Mouse (Mus musculus) cortical plate, adult 2 months (tissue): ENCODE results near the gene Mmp25. TPM values are rescaled to one million over a fixed set of nuclear protein-coding genes. Genes with fewer than 3 reads are reported as not detected.
A peak's percentile ranks its signal among the peaks of the same experiment; 100 is the strongest.

ENCODE experiments used
- H3K27ac ChIP-seq: fragments of 200-500 bp; 2 replicates; pipeline ENCODE4 v1.5.1; 2012; ENCODE audit warnings: low read length, control low read depth, inconsistent platforms; ENCODE audit not compliant: insufficient read depth
- H3K4me1 ChIP-seq: fragments of 200-500 bp; 2 replicates; pipeline ENCODE4 v1.6.1; 2011; ENCODE audit warnings: low read length; ENCODE audit not compliant: control insufficient read depth, insufficient read depth
- H3K4me3 ChIP-seq: fragments of 200-500 bp; 2 replicates; pipeline ENCODE4 v1.5.1; 2011; ENCODE audit warnings: mild to moderate bottlenecking, low read length, control low read depth; ENCODE audit not compliant: insufficient read depth
- CTCF ChIP-seq: fragments of 200-500 bp; IDR thresholded peaks from 2 replicates; pipeline ENCODE4 v1.5.1; 2011; ENCODE audit warnings: mild to moderate bottlenecking, control low read depth, low read length; ENCODE audit not compliant: insufficient read depth; ENCODE audit errors: extremely low read depth
- POLR2A ChIP-seq: fragments of 200-500 bp; IDR thresholded peaks from 2 replicates; pipeline ENCODE4 v1.6.1; 2011; ENCODE audit warnings: mild to moderate bottlenecking, low read length, control low read depth; ENCODE audit not compliant: insufficient read depth; ENCODE audit errors: extremely low read depth
- polyA plus RNA-seq: library from polyadenylated mRNA; depleted of rRNA; stranded (reverse); fragments of >200 nt; gene quantifications from 2 replicates; pipeline ENCODE4 v1.2.3, GENCODE M21; 2012; rRNA removed

The Mmp25 gene
- 0.23 and 0.28 TPM in 2 replicates for polyA plus RNA-seq

DNA sequence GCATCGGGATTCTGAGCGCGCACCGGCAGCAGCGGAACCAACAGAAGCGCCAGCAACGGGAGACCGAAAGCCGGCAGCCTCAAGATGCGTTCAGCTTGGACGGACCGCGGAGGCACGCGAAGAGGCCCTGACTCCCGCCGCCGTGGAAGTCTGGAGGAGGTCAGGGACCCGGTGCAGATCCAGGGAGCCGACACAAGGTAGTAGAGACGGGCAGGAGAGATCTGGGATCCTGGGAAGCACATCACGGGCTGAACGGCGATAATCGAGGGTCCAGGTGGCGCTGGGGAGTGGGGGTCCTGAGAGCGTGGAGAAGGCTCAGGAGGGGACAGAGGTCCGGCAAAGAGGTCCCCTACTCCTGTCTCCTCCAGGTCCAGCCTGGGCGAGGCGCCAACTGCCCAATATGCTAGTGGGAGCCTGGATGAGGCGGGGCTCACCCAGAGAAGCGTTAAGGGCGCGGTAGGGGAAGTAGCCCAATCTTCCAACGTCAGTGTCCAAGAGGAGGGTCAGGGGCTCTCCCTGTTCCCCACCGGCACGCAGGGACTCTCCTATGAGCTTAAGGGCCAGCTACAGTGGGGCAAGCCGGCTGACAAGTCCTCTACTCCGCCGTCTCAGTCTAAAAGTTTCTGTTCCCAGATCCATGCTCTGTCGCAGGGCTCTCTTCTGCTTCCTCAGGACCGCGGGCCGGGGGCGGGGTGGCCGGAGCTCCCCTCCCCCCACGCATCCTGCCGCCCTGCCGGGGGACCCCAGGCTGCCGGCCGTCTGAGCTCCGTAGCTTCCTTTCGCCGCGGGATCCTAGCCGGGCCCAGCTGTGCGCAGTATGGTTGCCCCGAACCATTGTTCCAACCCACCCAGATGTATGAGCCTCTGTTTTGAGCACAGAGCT, at the start of gene Mmp25:
TSS of gene Mmp25 (minus strand) at position 665 of the 883 bp plus-strand sequence.
- no peak for TF ChIP-seq POLR2A
- no peak for TF ChIP-seq CTCF

DNA sequence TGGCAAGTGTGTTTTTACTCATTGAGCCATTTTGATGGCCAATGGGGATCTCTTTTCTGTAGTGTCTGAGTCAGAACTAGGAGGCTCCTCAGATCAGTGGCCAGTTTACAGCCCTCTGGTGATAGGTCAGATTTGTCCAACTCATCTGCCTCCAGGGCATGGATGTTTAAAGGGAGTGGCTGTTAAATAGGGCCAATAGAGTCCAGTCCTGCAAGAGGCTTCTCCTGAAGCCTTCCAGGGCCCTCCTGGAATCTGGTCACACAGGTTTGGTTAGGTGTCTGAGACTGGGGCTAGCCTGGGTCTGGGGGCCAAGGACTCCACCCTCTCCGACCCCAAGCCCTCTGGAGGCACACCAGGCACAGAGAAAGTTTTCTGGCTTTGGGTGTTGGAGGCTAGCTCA, 49.4 kb upstream of the Mmp25 start:
- TF ChIP-seq CTCF (no peak), POLR2A (no peak)
- H3K27ac ChIP-seq: no peak overlapping the region
- no peaks in the 10 kb centered on the region for H3K4me1 ChIP-seq
- H3K4me3 ChIP-seq: no peak overlapping the region

More for the DNA sequence above, at the start of gene Mmp25:
- H3K4me3 ChIP-seq: peak within 1 kb of the TSS; percentile 22; the same call in 1 of the 2 replicates
- H3K27ac ChIP-seq: no peak within 1 kb of the TSS
- no peaks in the 10 kb centered on the region for H3K4me1 ChIP-seq

DNA sequence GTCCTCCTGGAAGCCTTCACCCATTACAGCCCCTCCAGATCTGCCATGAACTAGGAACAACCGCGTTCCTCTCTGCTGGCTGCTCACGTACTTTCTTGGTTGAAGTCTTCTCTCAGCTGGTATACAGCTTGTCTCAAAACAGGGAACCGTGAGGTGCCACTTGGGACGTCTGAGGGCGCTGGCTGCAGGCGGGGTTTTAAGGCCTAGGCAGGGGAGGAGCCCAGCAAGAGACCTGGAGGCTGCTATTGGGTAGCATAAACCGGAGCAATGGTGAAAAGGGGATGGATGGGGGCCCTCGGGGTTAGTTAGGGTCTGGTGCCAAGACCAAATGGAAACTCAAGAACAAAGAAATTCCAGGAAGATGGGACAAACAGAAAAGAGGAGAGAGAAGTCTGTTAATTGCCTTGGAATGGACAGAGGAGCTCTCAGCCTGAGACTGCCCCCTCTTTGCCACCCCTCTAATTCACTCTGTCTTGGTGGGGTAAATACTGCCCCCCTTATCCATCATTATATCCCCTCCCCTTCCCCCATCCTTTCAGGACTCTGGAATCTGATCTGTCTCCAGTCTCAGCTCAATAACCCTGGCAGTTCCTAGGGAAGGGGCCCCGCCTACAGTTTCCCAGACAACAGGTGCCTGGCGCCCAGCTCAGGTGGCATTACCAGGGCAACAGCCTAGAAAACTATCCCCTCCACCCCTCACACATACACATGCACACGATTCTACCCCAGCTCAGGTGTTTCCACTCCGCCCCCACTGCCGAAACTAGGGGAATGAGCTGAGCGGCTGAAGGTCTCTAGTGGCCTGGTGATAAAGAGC, 39.0 kb upstream of the Mmp25 start, which contains the start of gene Cldn9:
TSS of gene Cldn9 (minus strand) at position 171 of the 817 bp plus-strand sequence.
- H3K27ac ChIP-seq: no peak within 1 kb of the TSS
- H3K4me1 ChIP-seq: no peaks in the 10 kb centered on the region
- no peak within 1 kb of the TSS for H3K4me3 ChIP-seq
- no peak for TF ChIP-seq POLR2A
- no peak for TF ChIP-seq CTCF

DNA sequence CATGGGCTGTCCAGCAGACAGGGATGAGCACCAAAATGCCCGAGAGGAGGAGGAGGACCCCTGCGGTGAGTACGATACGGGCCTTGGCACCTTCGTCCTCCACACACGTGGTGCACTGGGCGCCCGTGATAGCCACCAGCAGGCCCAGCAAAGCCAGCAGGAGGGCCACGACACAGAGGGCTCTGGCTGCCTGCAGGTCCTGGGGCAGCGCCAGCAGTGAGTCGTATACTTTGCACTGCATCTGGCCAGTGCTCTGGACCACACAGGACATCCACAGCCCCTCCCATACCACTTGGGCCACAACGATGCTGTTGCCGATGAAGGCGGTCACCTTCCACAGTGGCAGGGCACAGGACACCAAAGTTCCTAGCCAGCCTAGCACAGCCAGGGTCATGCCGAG, 38.1 kb upstream of the Mmp25 start:
- Histone ChIP-seq H3K27ac (no peak overlapping the region), H3K4me3 (no peak overlapping the region), H3K4me1 (no peaks in the 10 kb centered on the region)
- TF ChIP-seq CTCF: no peak

DNA sequence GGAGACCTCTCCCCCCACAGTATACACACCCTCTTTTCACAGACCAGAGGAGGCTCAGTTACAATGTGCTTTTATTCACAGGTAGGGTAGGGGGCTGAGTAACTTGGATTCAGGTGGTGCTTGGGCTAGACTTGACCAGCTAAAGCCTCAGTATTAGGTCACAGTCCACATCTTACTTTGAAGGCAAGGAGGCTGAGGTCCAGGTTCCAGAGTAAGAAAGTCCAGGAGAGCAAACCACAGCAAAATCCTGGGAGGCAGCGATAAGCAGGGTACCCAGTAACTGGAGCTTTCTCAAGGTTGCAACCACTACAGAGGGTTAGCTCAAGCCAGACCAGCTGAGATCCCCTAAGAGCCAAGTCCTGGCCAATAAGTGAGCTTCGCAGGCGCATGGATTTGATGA, 37.5 kb upstream of the Mmp25 start:
- no peak overlapping the region for H3K4me3 ChIP-seq
- no peak overlapping the region for H3K27ac ChIP-seq
- no peaks in the 10 kb centered on the region for H3K4me1 ChIP-seq
- TF ChIP-seq CTCF (no peak), POLR2A (no peak)

DNA sequence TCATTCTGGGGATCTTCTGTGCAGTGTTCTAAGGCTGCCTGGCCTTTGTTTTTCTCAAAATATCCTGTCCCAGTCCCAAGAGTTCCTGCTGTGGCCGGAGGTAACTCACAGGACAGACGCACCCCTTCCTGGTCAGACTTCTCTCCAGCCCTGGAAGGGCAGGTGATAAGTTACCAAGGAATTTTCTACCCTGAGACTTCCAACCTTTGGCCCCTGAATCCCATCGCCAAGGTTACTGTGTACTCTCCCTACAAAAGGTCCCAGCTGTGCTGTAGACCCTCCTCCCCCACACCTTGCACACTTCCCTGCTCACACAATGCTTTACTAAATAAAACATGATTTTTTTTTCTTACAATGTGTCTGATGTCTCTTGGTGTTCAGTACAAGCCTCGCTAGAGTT, 37.0 kb upstream of the Mmp25 start:
- Histone ChIP-seq H3K4me3 (no peak overlapping the region), H3K4me1 (no peaks in the 10 kb centered on the region), H3K27ac (no peak overlapping the region)
- TF ChIP-seq CTCF (no peak), POLR2A (no peak)

DNA sequence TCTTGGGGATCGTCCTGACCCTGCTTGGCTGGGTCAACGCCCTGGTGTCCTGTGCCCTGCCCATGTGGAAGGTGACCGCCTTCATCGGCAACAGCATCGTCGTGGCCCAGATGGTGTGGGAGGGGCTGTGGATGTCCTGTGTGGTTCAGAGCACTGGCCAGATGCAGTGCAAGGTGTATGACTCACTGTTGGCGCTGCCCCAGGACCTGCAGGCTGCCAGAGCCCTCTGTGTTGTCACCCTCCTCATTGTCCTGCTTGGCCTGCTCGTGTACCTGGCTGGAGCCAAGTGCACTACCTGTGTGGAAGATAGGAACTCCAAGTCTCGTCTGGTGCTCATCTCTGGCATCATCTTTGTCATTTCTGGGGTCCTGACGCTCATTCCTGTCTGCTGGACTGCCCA, 36.0 kb upstream of the Mmp25 start:
- Histone ChIP-seq H3K4me3 (no peak overlapping the region), H3K4me1 (no peaks in the 10 kb centered on the region; the same call in 1 of the 2 replicates), H3K27ac (no peak overlapping the region)
- TF ChIP-seq CTCF (no peak), POLR2A (no peak)

DNA sequence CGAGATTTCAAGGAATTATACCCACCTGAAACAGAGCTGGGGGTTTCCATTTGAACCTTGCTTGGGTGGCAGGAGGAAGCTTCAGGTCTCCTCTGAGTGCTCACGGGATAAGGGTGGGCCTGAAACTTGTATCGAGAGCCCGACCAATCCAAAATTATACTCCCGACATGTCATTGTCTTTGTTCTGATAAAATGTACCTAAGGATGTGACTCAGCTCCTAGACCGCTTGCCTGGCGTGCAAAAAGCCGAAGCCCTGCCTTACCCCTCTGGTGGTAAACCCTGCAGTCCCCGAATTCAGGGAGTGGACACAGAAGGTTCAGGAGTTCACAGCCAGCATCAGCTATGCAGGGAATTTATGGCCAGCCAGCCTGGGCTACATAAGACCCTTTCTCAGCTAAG, 35.3 kb upstream of the Mmp25 start:
- Histone ChIP-seq H3K4me1 (no peaks in the 10 kb centered on the region; the same call in 1 of the 2 replicates), H3K27ac (no peak overlapping the region), H3K4me3 (no peak overlapping the region)
- TF ChIP-seq POLR2A (no peak), CTCF (no peak)

DNA sequence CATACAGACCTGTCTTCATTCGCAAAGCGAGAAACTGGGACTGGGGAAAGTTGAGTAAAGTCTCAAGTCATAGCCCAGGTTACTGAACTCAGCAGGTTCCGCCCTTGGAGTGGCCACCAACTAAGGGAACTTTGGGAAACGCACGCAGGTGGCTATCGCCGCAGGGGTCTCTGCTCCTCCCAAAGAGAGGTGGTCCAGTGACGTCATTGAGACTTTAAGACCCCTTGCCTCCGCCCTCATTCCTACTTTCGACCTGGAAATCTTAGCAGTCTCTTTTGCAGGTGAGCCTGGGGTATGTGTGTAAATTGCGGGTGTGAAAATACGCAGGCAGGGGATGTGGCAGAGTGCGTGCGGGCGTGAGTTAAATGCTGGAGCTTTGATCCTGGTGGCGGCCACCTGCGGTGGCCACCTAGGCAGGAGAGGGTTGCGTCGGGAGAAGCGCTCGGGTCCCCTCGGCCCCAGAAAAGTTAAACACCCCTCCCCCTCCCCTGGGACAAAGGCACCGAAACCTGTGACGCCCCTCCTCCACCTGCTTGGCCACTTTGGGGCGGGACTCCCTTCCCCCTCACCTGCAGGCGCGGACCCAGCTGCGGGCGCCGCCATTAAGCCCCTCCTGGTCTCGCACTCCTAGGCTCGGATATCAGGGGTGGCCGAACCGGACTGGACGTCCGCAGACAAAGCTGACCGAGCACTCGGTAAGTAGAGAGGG, 34.2 kb upstream of the Mmp25 start, which contains the start of gene Cldn6:
TSS of gene Cldn6 (plus strand) at position 123 of the 709 bp plus-strand sequence.
- H3K4me3 ChIP-seq: no peak within 1 kb of the TSS
- no peak for TF ChIP-seq POLR2A
- no peak for TF ChIP-seq CTCF
- peaks cover 2% of the 10 kb centered on the region for H3K4me1 ChIP-seq
- no peak within 1 kb of the TSS for H3K27ac ChIP-seq
